Comparison of ENCODE assay signal across 11 mouse cellular contexts in genomic region chr10:20186800-20187273, GRCm38 (mm10). TPM values are rescaled to one million over a fixed set of nuclear protein-coding genes. Genes with fewer than 3 reads are reported as not detected.
DNase-seq lines count a peak whose midpoint lies in the region; ATAC-seq and TF ChIP-seq lines count a peak whose summit lies in the region.
"Had no signal": no experiment of that assay in that cellular context is flagged by ENCODE, and none has a peak within 500 bp of the region (broad histone marks: within the 10 kb centered on the region; RNA-seq: fewer than 3 reads in every experiment).

No protein-coding gene starts in this region.

- TF ChIP-seq POLR2A in kidney, adult 2 months (IDR thresholded peaks at IDR 0.05; ENCODE audit: low read depth, low read length) = no peak

- intact Hi-C loops in gastrocnemius, postnatal 36 days (cut with DNase I) = no loop called here

- H3K36me3 ChIP-seq in kidney, adult 2 months (ENCODE audit: control insufficient read depth, insufficient read depth, low read length) = no peaks in the 10 kb centered on the region
- H3K36me3 ChIP-seq in kidney, embryonic 14.5 days (ENCODE audit: control insufficient read depth, insufficient read depth, low read length) = no peaks in the 10 kb centered on the region
- no peaks in the 10 kb centered on the region for H3K36me3 ChIP-seq in intestine, embryonic 15.5 days
- H3K36me3 ChIP-seq in liver, embryonic 16.5 days (ENCODE audit: control insufficient read depth, insufficient read depth) = no peaks in the 10 kb centered on the region
- no peaks in the 10 kb centered on the region for H3K36me3 ChIP-seq in stomach, postnatal 0 days (ENCODE audit: control insufficient read depth, insufficient read depth, low read length)
- H3K36me3 ChIP-seq in forebrain, embryonic 15.5 days = no peaks in the 10 kb centered on the region
- H3K36me3 ChIP-seq: embryonic facial prominence, embryonic 12.5 days; lung, embryonic 15.5 days had no signal

- H3K4me3 ChIP-seq in kidney, adult 2 months (ENCODE audit: insufficient read depth, low read depth, low read length) = no peak overlapping the region
- H3K4me3 ChIP-seq in kidney, embryonic 14.5 days (ENCODE audit: low read length) = no peak overlapping the region
- H3K4me3 ChIP-seq in intestine, embryonic 15.5 days (replicated peaks) = no peak overlapping the region
- H3K4me3 ChIP-seq in liver, embryonic 16.5 days (ENCODE audit: low read depth, low read length) = no peak overlapping the region
- H3K4me3 ChIP-seq in stomach, postnatal 0 days (ENCODE audit: low read depth, low read length) = no peak overlapping the region
- H3K4me3 ChIP-seq in forebrain, embryonic 15.5 days = no peak overlapping the region
- H3K4me3 ChIP-seq: embryonic facial prominence, embryonic 12.5 days; lung, embryonic 15.5 days had no signal

- H3K4me1 ChIP-seq in kidney, adult 2 months (ENCODE audit: control insufficient read depth, insufficient read depth, low read length) = peaks cover 21% of the 10 kb centered on the region; the same call in 1 of the 2 replicates
- peaks cover 5% of the 10 kb centered on the region; the same call in 1 of the 2 replicates for H3K4me1 ChIP-seq in kidney, embryonic 14.5 days (ENCODE audit: control insufficient read depth, insufficient read depth, low read length)
- 0 out of 2 replicates have a peak, but pooled peaks cover 2% of the 10 kb centered on the region for H3K4me1 ChIP-seq in intestine, embryonic 15.5 days (replicated peaks)
- peaks cover 9% of the 10 kb centered on the region for H3K4me1 ChIP-seq in liver, embryonic 16.5 days (ENCODE audit: control insufficient read depth, low read depth, low read length)
- H3K4me1 ChIP-seq in stomach, postnatal 0 days (replicated peaks; ENCODE audit: control insufficient read depth, insufficient read depth) = no peaks in the 10 kb centered on the region
- 0 out of 2 replicates have a peak, but pooled peaks cover 4% of the 10 kb centered on the region for H3K4me1 ChIP-seq in forebrain, embryonic 15.5 days

- H3K27me3 ChIP-seq in kidney, adult 2 months (replicated peaks; ENCODE audit: control insufficient read depth, insufficient read depth, low read length) = no peaks in the 10 kb centered on the region
- H3K27me3 ChIP-seq in kidney, embryonic 14.5 days (ENCODE audit: control insufficient read depth, insufficient read depth, low read length) = no peaks in the 10 kb centered on the region
- no peaks in the 10 kb centered on the region for H3K27me3 ChIP-seq in intestine, embryonic 15.5 days (replicated peaks)
- H3K27me3 ChIP-seq in liver, embryonic 16.5 days (ENCODE audit: control insufficient read depth, insufficient read depth, low read depth, low read length) = no peaks in the 10 kb centered on the region
- no peaks in the 10 kb centered on the region for H3K27me3 ChIP-seq in stomach, postnatal 0 days (ENCODE audit: control insufficient read depth, insufficient read depth, low read length)
- H3K27me3 ChIP-seq in forebrain, embryonic 15.5 days = no peaks in the 10 kb centered on the region
- H3K27me3 ChIP-seq: embryonic facial prominence, embryonic 12.5 days; lung, embryonic 15.5 days had no signal

- H3K27ac ChIP-seq in kidney, adult 2 months (ENCODE audit: insufficient read depth, low read depth, low read length) = peak overlapping the region; percentile 39; the same call in 1 of the 2 replicates
- H3K27ac ChIP-seq in kidney, embryonic 14.5 days (ENCODE audit: low read depth, low read length) = no peak overlapping the region
- peak overlapping the region; percentile 61 for H3K27ac ChIP-seq in intestine, embryonic 15.5 days
- no peak overlapping the region for H3K27ac ChIP-seq in liver, embryonic 16.5 days (ENCODE audit: low read length)
- H3K27ac ChIP-seq in stomach, postnatal 0 days (replicated peaks) = peak overlapping the region; percentile 78
- H3K27ac ChIP-seq in forebrain, embryonic 15.5 days (replicated peaks) = no peak overlapping the region
- H3K27ac ChIP-seq: embryonic facial prominence, embryonic 12.5 days; lung, embryonic 15.5 days had no signal

- H3K9ac ChIP-seq in kidney, embryonic 14.5 days (ENCODE audit: low read depth, low read length) = no peak overlapping the region
- H3K9ac ChIP-seq in intestine, embryonic 15.5 days = no peak overlapping the region
- H3K9ac ChIP-seq in liver, embryonic 16.5 days (ENCODE audit: low read depth, low read length) = no peak overlapping the region
- no peak overlapping the region for H3K9ac ChIP-seq in stomach, postnatal 0 days (ENCODE audit: low read length)
- no peak overlapping the region for H3K9ac ChIP-seq in forebrain, embryonic 15.5 days (replicated peaks)
- H3K9ac ChIP-seq: embryonic facial prominence, embryonic 12.5 days; lung, embryonic 15.5 days had no signal

- ATAC-seq in kidney, embryonic 14.5 days (ENCODE audit: low FRiP score, low TSS enrichment) = no peak
- peak; percentile 93 for ATAC-seq in intestine, embryonic 15.5 days
- peak; percentile 50 for ATAC-seq in liver, embryonic 16.5 days (ENCODE audit: low read depth)
- peak; percentile 94 for ATAC-seq in stomach, postnatal 0 days (ENCODE audit: low FRiP score, low TSS enrichment)
- ATAC-seq in forebrain, embryonic 15.5 days (replicated peaks) = no peak
- ATAC-seq in inflammation-experienced regulatory T-cells, adult 6 months = no peak

- TF ChIP-seq EP300 in stomach, postnatal 0 days (optimal IDR thresholded peaks at IDR 0.05) = no peak

- WGBS in kidney, adult 2 months = 38% methylated on average over 5 of the region's 5 CpGs
- WGBS in kidney, embryonic 14.5 days = 75% methylated on average over 5 of the region's 5 CpGs
- WGBS in intestine, embryonic 15.5 days = 59% methylated on average over 5 of the region's 5 CpGs
- 52% methylated on average over 5 of the region's 5 CpGs for WGBS in liver, embryonic 16.5 days (ENCODE audit: insufficient replicate concordance)
- WGBS in stomach, postnatal 0 days = 59% methylated on average over 5 of the region's 5 CpGs
- 90% methylated on average over 5 of the region's 5 CpGs for WGBS in forebrain, embryonic 15.5 days

- H3K4me2 ChIP-seq in kidney, embryonic 14.5 days (replicated peaks; ENCODE audit: low read depth, low read length) = no peak overlapping the region
- no peak overlapping the region for H3K4me2 ChIP-seq in intestine, embryonic 15.5 days (replicated peaks)
- no peak overlapping the region for H3K4me2 ChIP-seq in liver, embryonic 16.5 days (ENCODE audit: low read depth, low read length)
- no peak overlapping the region for H3K4me2 ChIP-seq in stomach, postnatal 0 days (replicated peaks; ENCODE audit: low read depth)
- no peak overlapping the region for H3K4me2 ChIP-seq in forebrain, embryonic 15.5 days (replicated peaks)
- H3K4me2 ChIP-seq: embryonic facial prominence, embryonic 12.5 days; lung, embryonic 15.5 days had no signal

- peak; percentile 84 for DNase-seq in kidney, adult 2 months
- peak; percentile 78 for DNase-seq in stomach, postnatal 0 days (ENCODE audit: low spot score)
- no peak for DNase-seq in gastrocnemius, postnatal 36 days
- DNase-seq: cerebellum, adult 9-10 months had no signal

- no peaks in the 10 kb centered on the region for H3K9me3 ChIP-seq in kidney, embryonic 14.5 days (ENCODE audit: control insufficient read depth, low read length)
- H3K9me3 ChIP-seq in intestine, embryonic 15.5 days = no peaks in the 10 kb centered on the region
- no peaks in the 10 kb centered on the region for H3K9me3 ChIP-seq in liver, embryonic 16.5 days (replicated peaks; ENCODE audit: control insufficient read depth, low read length)
- H3K9me3 ChIP-seq in stomach, postnatal 0 days (ENCODE audit: control insufficient read depth, low read length) = no peaks in the 10 kb centered on the region
- no peaks in the 10 kb centered on the region for H3K9me3 ChIP-seq in forebrain, embryonic 15.5 days
- H3K9me3 ChIP-seq: embryonic facial prominence, embryonic 12.5 days; lung, embryonic 15.5 days had no signal

- TF ChIP-seq CTCF in kidney, adult 2 months (conservative IDR thresholded peaks at IDR 0.05; ENCODE audit: insufficient read depth, insufficient read length, low read depth, low read length) = 0 out of 2 replicates have a peak, but pooled peaks have one; percentile 28
- TF ChIP-seq CTCF in stomach, postnatal 0 days (IDR thresholded peaks at IDR 0.05; ENCODE audit: low read depth) = 0 out of 2 replicates have a peak, but pooled peaks have one; percentile 5

RNA-seq across cellular contexts. Expression of gene Map7, which starts 38.6 kb away (rescaled TPM):
- polyA plus RNA-seq in kidney, adult 2 months (2012; rRNA removed) = 30.0 and 31.6 TPM in 2 replicates
- 12.6 and 19.6 TPM in 2 replicates for polyA plus RNA-seq in kidney, embryonic 14.5 days (2014; fragmentation: Nextera tagmentation; extraction: Ambion mirVana)
- polyA plus RNA-seq in intestine, embryonic 15.5 days (2015; fragmentation: Nextera tagmentation; extraction: Ambion mirVana) = 36.6 and 37.5 TPM in 2 replicates
- polyA plus RNA-seq in liver, embryonic 16.5 days (2015; fragmentation: Nextera tagmentation; extraction: Ambion mirVana) = 4.9 and 5.3 TPM in 2 replicates
- 23.0 TPM in 2 replicates for polyA plus RNA-seq in stomach, postnatal 0 days (2015; fragmentation: Nextera tagmentation; extraction: Ambion mirVana)
- 4.7 and 6.2 TPM in 2 replicates for polyA plus RNA-seq in forebrain, embryonic 15.5 days (2015; fragmentation: Nextera tagmentation; extraction: Ambion mirVana)
- 1 to 10 TPM; 2.0 to 6.1 (median 5.4) TPM for polyA plus RNA-seq in inflammation-experienced regulatory T-cells, adult 6 months (2017; shearing (Covaris generic))
- total RNA-seq in gastrocnemius, postnatal 36 days (2021) = 1 to 10 TPM; 2.4 to 4.2 TPM

Comparison
In these comparisons a context has a peak if more than half of its experiments do, and no peak if none do; other contexts are left out.
1. H3K27ac ChIP-seq: peak in kidney, adult 2 months (single experiment), intestine, embryonic 15.5 days (single experiment) and stomach, postnatal 0 days (single experiment); none in kidney, embryonic 14.5 days (single experiment), liver, embryonic 16.5 days (single experiment) and forebrain, embryonic 15.5 days (single experiment).
2. DNase-seq: peak in kidney, adult 2 months (single experiment) and stomach, postnatal 0 days (single experiment); none in gastrocnemius, postnatal 36 days (0 of 2).
3. ATAC-seq: peak in intestine, embryonic 15.5 days (single experiment), liver, embryonic 16.5 days (single experiment) and stomach, postnatal 0 days (single experiment); none in kidney, embryonic 14.5 days (single experiment), forebrain, embryonic 15.5 days (single experiment) and inflammation-experienced regulatory T-cells, adult 6 months (single experiment).